Mouse (Mus musculus): ENCODE data around the gene Arrb1. TPM values are rescaled to one million over a fixed set of nuclear protein-coding genes. Genes with fewer than 3 reads are reported as not detected.

Gene Arrb1
- polyA plus RNA-seq, 1 experiment from 2014 or later: 6.0 TPM

GRCm38 (mm10) chr7:99580247-99580646 is 45.0 kb downstream of the Arrb1 start:
- 29% methylated on average over 6 of the region's 6 CpGs for WGBS
- Histone ChIP-seq H3K4me1 (ENCODE audit: control insufficient read depth, insufficient read depth, low read length) (peaks cover 8% of the 10 kb centered on the region; the same call in 1 of the 2 replicates), H3K9me3 (replicated peaks; ENCODE audit: control insufficient read depth, low read length) (no peaks in the 10 kb centered on the region), H3K4me3 (ENCODE audit: low read depth, low read length) (peak overlapping the region; percentile 11; the same call in 1 of the 2 replicates), H3K36me3 (ENCODE audit: control insufficient read depth, insufficient read depth, low read length) (peaks cover 6% of the 10 kb centered on the region; the same call in 1 of the 2 replicates), H3K9ac (ENCODE audit: low read length) (peak overlapping the region; percentile 57), H3K4me2 (ENCODE audit: low read length) (peak overlapping the region; percentile 47), H3K27ac (ENCODE audit: low read depth, low read length) (no peak overlapping the region), H3K27me3 (replicated peaks; ENCODE audit: control insufficient read depth, insufficient read depth, low read length) (no peaks in the 10 kb centered on the region)
- ATAC-seq (no peak), DNase-seq (ENCODE audit: low spot score) (no peak)

GRCm38 (mm10) chr7:99582306-99582705 is 47.0 kb downstream of the Arrb1 start:
- Histone ChIP-seq H3K9ac (ENCODE audit: low read length) (no peak overlapping the region), H3K27me3 (replicated peaks; ENCODE audit: control insufficient read depth, insufficient read depth, low read length) (no peaks in the 10 kb centered on the region), H3K27ac (ENCODE audit: low read depth, low read length) (no peak overlapping the region), H3K4me3 (ENCODE audit: low read depth, low read length) (no peak overlapping the region), H3K9me3 (replicated peaks; ENCODE audit: control insufficient read depth, low read length) (no peaks in the 10 kb centered on the region), H3K4me1 (ENCODE audit: control insufficient read depth, insufficient read depth, low read length) (peaks cover 8% of the 10 kb centered on the region; the same call in 1 of the 2 replicates), H3K4me2 (ENCODE audit: low read length) (no peak overlapping the region), H3K36me3 (ENCODE audit: control insufficient read depth, insufficient read depth, low read length) (peaks cover 8% of the 10 kb centered on the region; the same call in 1 of the 2 replicates)
- 89% methylated on average over 7 of the region's 7 CpGs for WGBS
- no peak for DNase-seq (ENCODE audit: low spot score)
- ATAC-seq: no peak

GRCm38 (mm10) chr7:99582867-99583266 is 47.6 kb downstream of the Arrb1 start:
- H3K4me3 ChIP-seq (ENCODE audit: low read depth, low read length): no peak overlapping the region
- WGBS: 72% methylated on average over 4 of the region's 4 CpGs

GRCm38 (mm10) chr7:99583625-99584024 is 48.4 kb downstream of the Arrb1 start:
- Histone ChIP-seq H3K9ac (ENCODE audit: low read length) (no peak overlapping the region), H3K4me1 (ENCODE audit: control insufficient read depth, insufficient read depth, low read length) (peaks cover 8% of the 10 kb centered on the region; the same call in 1 of the 2 replicates), H3K36me3 (ENCODE audit: control insufficient read depth, insufficient read depth, low read length) (peaks cover 17% of the 10 kb centered on the region), H3K4me3 (ENCODE audit: low read depth, low read length) (no peak overlapping the region), H3K27me3 (replicated peaks; ENCODE audit: control insufficient read depth, insufficient read depth, low read length) (no peaks in the 10 kb centered on the region), H3K4me2 (ENCODE audit: low read length) (no peak overlapping the region), H3K9me3 (replicated peaks; ENCODE audit: control insufficient read depth, low read length) (no peaks in the 10 kb centered on the region), H3K27ac (ENCODE audit: low read depth, low read length) (no peak overlapping the region)
- DNase-seq (ENCODE audit: low spot score) (no peak), ATAC-seq (no peak)
- 86% methylated on average over 5 of the region's 5 CpGs for WGBS

More at GRCm38 (mm10) chr7:99582867-99583266, 47.6 kb downstream of the Arrb1 start:
- H3K36me3 ChIP-seq (ENCODE audit: control insufficient read depth, insufficient read depth, low read length): peaks cover 11% of the 10 kb centered on the region; the same call in 1 of the 2 replicates
- H3K4me1 ChIP-seq (ENCODE audit: control insufficient read depth, insufficient read depth, low read length): peaks cover 8% of the 10 kb centered on the region; the same call in 1 of the 2 replicates
- no peaks in the 10 kb centered on the region for H3K9me3 ChIP-seq (replicated peaks; ENCODE audit: control insufficient read depth, low read length)
- ATAC-seq (no peak), DNase-seq (ENCODE audit: low spot score) (no peak)
- H3K9ac ChIP-seq (ENCODE audit: low read length): no peak overlapping the region
- H3K27ac ChIP-seq (ENCODE audit: low read depth, low read length): no peak overlapping the region
- no peak overlapping the region for H3K4me2 ChIP-seq (ENCODE audit: low read length)
- no peaks in the 10 kb centered on the region for H3K27me3 ChIP-seq (replicated peaks; ENCODE audit: control insufficient read depth, insufficient read depth, low read length)

GRCm38 (mm10) chr7:99585976-99586375 is 50.7 kb downstream of the Arrb1 start:
- Histone ChIP-seq H3K36me3 (ENCODE audit: control insufficient read depth, insufficient read depth, low read length) (peaks cover 21% of the 10 kb centered on the region), H3K27me3 (replicated peaks; ENCODE audit: control insufficient read depth, insufficient read depth, low read length) (no peaks in the 10 kb centered on the region), H3K4me2 (ENCODE audit: low read length) (no peak overlapping the region), H3K27ac (ENCODE audit: low read depth, low read length) (no peak overlapping the region), H3K9ac (ENCODE audit: low read length) (no peak overlapping the region), H3K9me3 (replicated peaks; ENCODE audit: control insufficient read depth, low read length) (no peaks in the 10 kb centered on the region), H3K4me3 (ENCODE audit: low read depth, low read length) (no peak overlapping the region), H3K4me1 (ENCODE audit: control insufficient read depth, insufficient read depth, low read length) (no peaks in the 10 kb centered on the region)
- 92% methylated on average over 8 of the region's 8 CpGs for WGBS
- no peak for DNase-seq (ENCODE audit: low spot score)
- ATAC-seq: no peak

DNA sequence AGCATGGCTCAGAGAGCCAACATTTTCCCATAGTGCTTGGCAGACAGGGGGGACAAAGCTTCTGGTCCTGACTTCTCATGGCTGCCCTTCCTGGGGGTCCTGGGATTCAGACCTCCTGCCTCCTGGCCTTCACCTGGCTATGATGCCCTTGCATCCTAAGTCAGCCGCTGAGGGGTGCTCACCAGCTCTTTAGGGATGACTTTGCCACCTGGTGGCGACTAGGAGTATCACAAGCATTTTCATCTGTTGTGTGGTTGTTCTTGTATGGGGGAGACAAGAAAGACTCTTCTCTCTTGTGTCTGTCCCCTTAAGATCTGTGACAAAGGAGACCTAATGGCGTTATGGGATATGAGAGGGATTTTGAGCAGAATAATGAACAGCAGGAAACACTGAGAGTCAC is 54.8 kb downstream of the Arrb1 start:
- no peak overlapping the region for H3K9ac ChIP-seq (ENCODE audit: low read length)
- no peak overlapping the region for H3K4me3 ChIP-seq (ENCODE audit: low read depth, low read length)
- no peaks in the 10 kb centered on the region for H3K27me3 ChIP-seq (replicated peaks; ENCODE audit: control insufficient read depth, insufficient read depth, low read length)
- H3K9me3 ChIP-seq (replicated peaks; ENCODE audit: control insufficient read depth, low read length): no peaks in the 10 kb centered on the region
- H3K4me2 ChIP-seq (ENCODE audit: low read length): no peak overlapping the region
- 4% methylated on average over 3 of the region's 3 CpGs for WGBS
- no peak overlapping the region for H3K27ac ChIP-seq (ENCODE audit: low read depth, low read length)
- ATAC-seq (peak; percentile 55; the same call in 1 of the 2 replicates), DNase-seq (ENCODE audit: low spot score) (peak; percentile 85)
- peaks cover 38% of the 10 kb centered on the region for H3K36me3 ChIP-seq (ENCODE audit: control insufficient read depth, insufficient read depth, low read length)
- no peaks in the 10 kb centered on the region for H3K4me1 ChIP-seq (ENCODE audit: control insufficient read depth, insufficient read depth, low read length)

DNA sequence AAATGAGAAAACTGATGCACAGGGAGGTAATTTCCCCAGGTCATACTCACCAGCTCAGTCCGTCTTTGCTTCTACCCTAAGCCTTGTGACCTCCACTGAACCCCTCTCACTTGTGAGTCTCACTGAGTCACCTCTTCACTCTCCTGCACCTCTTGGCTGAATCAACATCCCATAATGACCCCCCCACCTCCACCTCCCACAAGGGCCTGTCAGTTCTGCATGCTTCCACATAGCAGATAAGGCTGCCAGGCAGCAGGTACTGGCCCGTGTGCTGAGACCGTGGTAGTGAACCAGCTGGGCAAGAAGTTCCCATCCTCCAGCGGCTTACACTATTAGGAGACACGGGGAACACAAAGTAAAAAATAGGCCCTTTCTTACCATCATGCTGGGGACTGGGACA is 55.4 kb downstream of the Arrb1 start:
- Histone ChIP-seq H3K4me1 (ENCODE audit: control insufficient read depth, insufficient read depth, low read length) (no peaks in the 10 kb centered on the region), H3K9ac (ENCODE audit: low read length) (no peak overlapping the region), H3K27ac (ENCODE audit: low read depth, low read length) (no peak overlapping the region), H3K9me3 (replicated peaks; ENCODE audit: control insufficient read depth, low read length) (no peaks in the 10 kb centered on the region), H3K4me2 (ENCODE audit: low read length) (no peak overlapping the region), H3K36me3 (ENCODE audit: control insufficient read depth, insufficient read depth, low read length) (peaks cover 38% of the 10 kb centered on the region), H3K4me3 (ENCODE audit: low read depth, low read length) (no peak overlapping the region), H3K27me3 (replicated peaks; ENCODE audit: control insufficient read depth, insufficient read depth, low read length) (no peaks in the 10 kb centered on the region)
- WGBS: 79% methylated on average over 5 of the region's 5 CpGs
- ATAC-seq: 0 out of 2 replicates have a peak, but pooled peaks have one; percentile 15
- no peak for DNase-seq (ENCODE audit: low spot score)

GRCm38 (mm10) chr7:99592669-99593068 is 57.4 kb downstream of the Arrb1 start:
- peaks cover 46% of the 10 kb centered on the region for H3K36me3 ChIP-seq (ENCODE audit: control insufficient read depth, insufficient read depth, low read length)
- 91% methylated on average over 3 of the region's 3 CpGs for WGBS
- no peak overlapping the region for H3K27ac ChIP-seq (ENCODE audit: low read depth, low read length)
- ATAC-seq: no peak
- H3K9me3 ChIP-seq (replicated peaks; ENCODE audit: control insufficient read depth, low read length): no peaks in the 10 kb centered on the region
- no peak overlapping the region for H3K4me3 ChIP-seq (ENCODE audit: low read depth, low read length)
- H3K9ac ChIP-seq (ENCODE audit: low read length): no peak overlapping the region
- no peak overlapping the region for H3K4me2 ChIP-seq (ENCODE audit: low read length)
- no peak for DNase-seq (ENCODE audit: low spot score)
- no peaks in the 10 kb centered on the region for H3K27me3 ChIP-seq (replicated peaks; ENCODE audit: control insufficient read depth, insufficient read depth, low read length)
- no peaks in the 10 kb centered on the region for H3K4me1 ChIP-seq (ENCODE audit: control insufficient read depth, insufficient read depth, low read length)

GRCm38 (mm10) chr7:99593868-99594803 is 58.9 kb downstream of the Arrb1 start:
- Histone ChIP-seq H3K36me3 (ENCODE audit: control insufficient read depth, insufficient read depth, low read length) (peaks cover 39% of the 10 kb centered on the region), H3K4me2 (ENCODE audit: low read length) (no peak overlapping the region), H3K9ac (ENCODE audit: low read length) (no peak overlapping the region), H3K4me3 (ENCODE audit: low read depth, low read length) (no peak overlapping the region), H3K27me3 (replicated peaks; ENCODE audit: control insufficient read depth, insufficient read depth, low read length) (no peaks in the 10 kb centered on the region), H3K9me3 (replicated peaks; ENCODE audit: control insufficient read depth, low read length) (no peaks in the 10 kb centered on the region), H3K27ac (ENCODE audit: low read depth, low read length) (no peak overlapping the region), H3K4me1 (ENCODE audit: control insufficient read depth, insufficient read depth, low read length) (no peaks in the 10 kb centered on the region)
- WGBS: 85% methylated on average over 15 of the region's 15 CpGs
- ATAC-seq (no peak), DNase-seq (ENCODE audit: low spot score) (no peak)
